Mouse (Mus musculus): ENCODE data around the gene Plekha7.

Plekha7 gene

DNA sequence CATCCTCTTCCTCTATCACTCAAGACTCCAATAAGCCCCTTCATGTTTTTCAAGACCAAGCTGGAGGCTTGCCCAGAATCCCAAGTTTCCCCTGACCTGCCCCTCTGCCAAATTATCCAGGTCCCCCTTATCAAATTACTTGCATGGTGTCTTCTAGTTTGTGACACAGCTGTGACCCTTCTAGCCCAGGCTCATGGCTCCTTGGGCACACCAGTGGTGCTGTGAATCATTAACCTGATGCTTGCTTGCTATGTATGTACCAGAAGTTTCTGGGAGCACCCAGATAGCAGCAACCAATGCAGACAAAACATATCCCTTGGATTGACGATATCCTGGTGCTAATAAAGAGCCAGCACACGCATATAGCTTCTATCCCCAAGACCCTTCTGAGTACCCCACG is 19.2 kb downstream of the Plekha7 start:
- DNase-seq (ENCODE audit: low read depth in 1 of 2, low spot score in 2 of 2), result no peak

GRCm38 (mm10) chr7:116287959-116288358 is 20.2 kb downstream of the Plekha7 start:
- DNase-seq (ENCODE audit: low read depth in 1 of 2, low spot score in 2 of 2), result no peak

DNA sequence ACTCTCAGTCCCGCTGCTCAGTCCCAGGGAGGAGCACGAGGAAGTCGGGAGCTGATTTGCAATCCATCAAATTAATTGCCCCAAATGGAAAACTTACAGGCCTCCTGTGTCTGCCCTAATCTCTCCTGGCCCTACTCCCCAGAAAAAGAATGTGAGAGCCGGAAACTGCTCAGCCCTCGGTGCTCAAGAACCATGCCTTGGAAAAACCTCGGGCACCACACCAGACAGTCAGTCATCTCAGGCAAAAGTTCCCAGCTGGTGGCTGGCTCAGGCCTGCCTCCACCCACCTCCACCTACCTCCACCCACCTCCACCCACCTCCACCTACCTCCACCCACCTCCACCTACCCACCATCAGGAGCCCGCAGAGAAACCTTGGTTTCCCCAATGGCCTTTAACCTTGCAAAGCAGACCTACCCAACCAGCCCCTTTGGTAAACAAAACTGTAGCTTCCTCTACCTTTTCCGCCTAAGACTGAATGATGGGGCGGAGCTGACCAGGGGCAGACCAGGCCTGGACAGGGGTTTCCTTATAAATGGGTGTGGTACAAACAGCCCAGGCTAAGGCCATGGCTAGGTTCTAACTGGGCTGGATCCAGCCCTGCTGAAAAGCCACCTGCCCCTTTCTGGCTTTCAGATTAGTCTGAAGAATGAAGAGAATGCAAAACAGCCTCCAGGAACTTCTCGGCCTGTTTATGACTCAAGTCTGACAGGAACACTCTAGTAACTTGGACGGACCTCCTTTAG is 21.4 kb downstream of the Plekha7 start:
- DNase-seq (ENCODE audit: low read depth in 1 of 2, low spot score in 2 of 2), result no peak

DNA sequence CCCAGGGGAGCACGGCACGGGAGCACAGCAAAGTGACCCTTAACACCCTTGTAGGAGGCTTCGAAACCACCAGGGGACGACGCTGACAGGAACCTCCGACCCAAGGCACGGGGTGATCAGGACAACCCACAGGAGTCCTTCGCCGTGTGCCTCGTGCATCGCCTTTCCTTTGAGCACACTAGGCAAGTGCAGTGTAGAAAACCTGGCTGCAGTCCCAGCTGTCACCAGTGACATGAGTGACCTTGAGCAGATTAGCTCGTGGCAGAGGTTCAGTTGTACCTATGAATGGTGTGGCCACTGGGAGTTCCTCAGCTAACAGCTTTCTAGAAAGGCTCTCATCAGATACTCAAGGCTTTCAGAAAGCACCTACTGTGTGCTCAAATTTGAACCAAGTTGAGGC is 22.0 kb downstream of the Plekha7 start:
- no peak for DNase-seq (ENCODE audit: low read depth in 1 of 2, low spot score in 2 of 2)

- DNase-seq (ENCODE audit: low read depth in 1 of 2, low spot score in 2 of 2), result no peak
These were observed 23.0 kb downstream of the Plekha7 start for GRCm38 (mm10) chr7:116285216-116285615.

GRCm38 (mm10) chr7:116282755-116283154 is 25.4 kb downstream of the Plekha7 start:
- DNase-seq (ENCODE audit: low read depth in 1 of 2, low spot score in 2 of 2), result no peak

GRCm38 (mm10) chr7:116280126-116280525 is 28.1 kb downstream of the Plekha7 start:
- no peak for DNase-seq (ENCODE audit: low read depth in 1 of 2, low spot score in 2 of 2)

GRCm38 (mm10) chr7:116278280-116278679 is 29.9 kb downstream of the Plekha7 start:
- no peak for DNase-seq (ENCODE audit: low read depth in 1 of 2, low spot score in 2 of 2)

DNA sequence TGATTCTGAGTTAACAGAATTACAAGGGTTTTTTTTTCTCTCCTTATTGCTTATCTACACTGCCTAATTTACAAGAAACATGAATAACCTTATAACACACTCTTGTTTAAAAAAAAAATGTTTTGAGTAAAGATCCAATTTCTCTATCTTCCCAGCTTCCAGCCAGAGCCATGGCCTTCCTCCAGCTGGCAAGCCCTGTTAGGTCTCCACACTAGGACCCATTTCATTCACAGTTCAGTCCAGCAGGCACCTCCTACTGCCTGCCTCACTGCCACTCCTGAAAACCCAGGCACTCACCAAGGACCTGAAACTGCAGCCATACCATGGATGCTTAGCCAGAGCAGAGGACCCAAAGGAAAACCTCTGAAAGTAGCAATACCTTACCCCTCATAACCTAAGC is 31.9 kb downstream of the Plekha7 start:
- no peak for DNase-seq (ENCODE audit: low read depth in 1 of 2, low spot score in 2 of 2)

DNA sequence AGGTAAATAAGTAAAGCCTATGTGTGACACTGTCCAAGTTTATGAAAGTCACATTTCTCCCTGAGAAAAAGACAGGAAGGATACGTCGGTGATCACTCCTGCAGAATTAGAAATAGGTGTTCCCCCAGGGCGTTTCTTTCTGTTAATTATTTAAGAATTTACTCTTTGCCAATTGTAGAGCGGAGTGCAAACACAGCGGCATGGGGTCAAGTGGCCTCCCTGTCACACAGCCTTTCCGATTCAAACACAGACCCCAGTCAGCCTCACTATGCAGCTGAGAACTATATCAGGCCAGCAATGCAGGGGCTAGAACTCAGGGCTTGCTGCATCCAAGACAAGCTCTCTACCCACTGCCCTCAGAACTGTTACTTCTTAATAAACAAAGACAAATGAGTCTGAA is 35.1 kb downstream of the Plekha7 start:
- DNase-seq (ENCODE audit: low read depth in 1 of 2, low spot score in 2 of 2), result no peak

DNA sequence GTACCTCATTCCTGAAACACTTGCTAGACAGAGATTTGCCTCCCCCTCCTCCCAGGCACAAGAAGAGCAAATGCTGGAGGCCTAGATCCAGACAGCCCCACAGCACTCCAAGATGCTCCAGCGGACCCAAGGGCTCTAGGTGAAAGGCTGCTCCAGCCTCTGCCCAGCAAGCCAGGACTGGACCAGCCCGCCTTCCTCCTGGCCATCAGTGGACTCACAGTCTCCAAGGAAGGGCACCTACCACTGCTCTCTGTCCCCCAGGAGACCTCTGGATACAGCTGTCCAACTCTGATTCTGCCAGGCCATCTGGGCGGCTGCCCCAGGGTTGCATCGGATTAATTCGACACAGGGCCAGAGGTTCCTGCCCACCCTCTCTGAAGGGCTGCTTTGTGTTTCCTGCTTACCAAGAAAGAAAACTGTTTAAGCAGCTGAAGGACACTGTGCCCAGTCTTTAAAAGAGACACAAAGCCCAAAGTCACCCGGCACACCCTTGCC is 38.6 kb downstream of the Plekha7 start:
- DNase-seq (ENCODE audit: low read depth in 1 of 2, low spot score in 2 of 2), result no peak

- DNase-seq (ENCODE audit: low read depth in 1 of 2, low spot score in 2 of 2), result no peak
These were observed 39.9 kb downstream of the Plekha7 start for GRCm38 (mm10) chr7:116268113-116268926.

GRCm38 (mm10) chr7:116263281-116263680 is 44.9 kb downstream of the Plekha7 start:
- DNase-seq (ENCODE audit: low read depth in 1 of 2, low spot score in 2 of 2), result no peak

DNA sequence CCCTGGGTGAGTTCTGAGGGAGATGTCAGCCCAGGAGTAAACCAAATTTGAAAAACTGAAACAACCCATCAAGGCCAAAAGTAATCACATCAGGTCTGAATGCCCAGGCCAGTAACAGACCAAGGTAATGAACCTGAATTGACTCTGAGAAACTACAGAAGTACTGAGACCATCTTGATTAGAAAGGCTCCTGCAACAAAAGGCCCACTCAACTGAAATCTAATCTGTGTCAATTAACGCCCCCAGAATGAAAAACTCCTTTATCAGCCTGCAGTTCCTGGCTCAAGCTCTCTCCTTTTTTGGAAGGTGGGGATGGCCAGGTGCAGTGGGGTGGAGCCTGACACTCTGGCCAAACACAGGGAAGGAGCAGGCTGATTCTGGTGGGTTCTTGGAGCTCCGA is 45.7 kb downstream of the Plekha7 start:
- no peak for DNase-seq (ENCODE audit: low read depth in 1 of 2, low spot score in 2 of 2)

- no peak for DNase-seq (ENCODE audit: low read depth in 1 of 2, low spot score in 2 of 2)
These were observed 46.1 kb downstream of the Plekha7 start for GRCm38 (mm10) chr7:116262101-116262500.

- DNase-seq (ENCODE audit: low read depth in 1 of 2, low spot score in 2 of 2), result no peak
These were observed 47.2 kb downstream of the Plekha7 start for GRCm38 (mm10) chr7:116260826-116261615.

GRCm38 (mm10) chr7:116258464-116259185 is 49.6 kb downstream of the Plekha7 start:
- no peak for DNase-seq (ENCODE audit: low read depth in 1 of 2, low spot score in 2 of 2)

GRCm38 (mm10) chr7:116257953-116258352 is 50.2 kb downstream of the Plekha7 start:
- no peak for DNase-seq (ENCODE audit: low read depth in 1 of 2, low spot score in 2 of 2)

DNA sequence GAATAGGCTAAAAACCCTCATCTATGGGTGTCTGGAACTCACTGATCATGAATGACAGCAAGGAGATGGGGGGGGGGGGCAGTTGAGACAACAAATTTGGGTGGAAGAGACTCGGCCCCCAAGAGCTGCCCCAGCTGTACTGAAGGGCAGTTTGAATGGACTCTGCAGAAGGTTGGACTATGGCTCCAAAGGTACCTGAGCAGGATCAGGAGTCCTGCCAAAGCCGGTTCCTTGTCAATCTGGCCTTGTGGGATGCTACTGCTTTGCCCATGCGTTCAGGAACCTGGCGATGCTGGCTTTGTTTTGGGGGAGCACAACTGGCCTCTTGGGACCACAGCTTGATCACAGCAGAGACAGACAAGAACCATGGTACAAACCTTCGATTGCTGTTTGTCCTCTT is 52.5 kb downstream of the Plekha7 start:
- no peak for DNase-seq (ENCODE audit: low read depth in 1 of 2, low spot score in 2 of 2)

- DNase-seq (ENCODE audit: low read depth in 1 of 2, low spot score in 2 of 2), result no peak
These were observed 53.5 kb downstream of the Plekha7 start for GRCm38 (mm10) chr7:116254660-116255059.

GRCm38 (mm10) chr7:116252470-116252869 is 55.7 kb downstream of the Plekha7 start:
- DNase-seq (ENCODE audit: low read depth in 1 of 2, low spot score in 2 of 2), result no peak
